Mouse (Mus musculus) v-Abl transformed pro-B cells (cell line): ENCODE data around the gene C330007P06Rik.

Experiments
- in situ Hi-C, 2 experiments: fragments of 400-800 bp; cut with MboI; formaldehyde crosslinking; loops; one replicate each; pipeline ENCODE4 v1.15.1; 2025; ENCODE audit not compliant: unreplicated experiment in 2 of 2

Gene C330007P06Rik

DNA sequence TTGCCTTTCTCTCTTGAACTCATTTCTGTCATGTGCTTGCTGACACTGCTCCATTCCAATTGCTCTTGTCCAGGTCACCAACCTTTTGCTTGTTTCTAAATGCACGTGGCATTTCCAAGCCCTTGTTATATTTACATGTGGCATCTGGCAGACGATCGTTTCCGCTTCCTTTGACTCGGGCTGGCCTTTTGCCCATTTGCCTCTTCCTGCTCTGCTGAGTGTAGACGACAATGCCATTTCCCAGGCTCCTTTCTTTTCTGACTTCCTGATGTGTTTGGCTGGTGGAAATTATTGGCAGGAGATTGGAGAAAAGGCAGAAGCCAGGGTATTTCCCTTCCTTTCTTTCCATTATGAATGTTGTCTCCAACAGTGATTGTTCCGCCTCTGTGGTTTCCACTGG lies 34.5 kb downstream of the C330007P06Rik start:
- in situ Hi-C loops = loop anchor here in 1 of 2 experiments (10.0 kb wide), 1 partner anchor 45 kb away; no protein-coding TSS in a partner anchor

DNA sequence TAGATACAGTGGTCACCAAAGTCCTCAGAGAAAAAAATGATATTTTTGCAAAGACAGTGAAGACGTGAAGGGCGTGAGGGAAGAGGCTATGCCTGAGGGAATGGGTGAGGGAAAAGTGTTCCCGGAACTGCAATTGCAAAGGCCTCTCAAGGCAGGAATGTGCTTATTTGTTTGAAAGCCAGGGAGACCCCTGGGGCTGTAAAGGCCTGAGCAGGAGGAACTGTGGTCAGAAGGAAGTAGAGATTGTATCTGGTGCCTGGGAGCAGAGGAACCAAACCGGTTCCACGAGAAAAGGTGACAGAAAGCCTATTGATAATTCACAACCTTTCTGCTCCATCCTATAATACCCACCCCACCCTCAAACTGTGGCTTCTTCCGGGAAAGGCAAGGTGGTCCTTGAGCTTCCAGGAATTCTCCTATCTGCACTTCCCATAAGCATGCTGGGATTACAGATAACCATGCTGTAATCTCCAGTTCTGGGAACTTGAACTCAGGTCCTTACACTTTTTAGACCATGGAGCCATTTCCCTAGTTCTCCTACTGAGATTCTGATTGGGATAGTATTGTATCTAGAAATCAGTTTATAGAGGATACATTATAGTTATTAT lies 36.7 kb downstream of the C330007P06Rik start:
- in situ Hi-C loops = loop anchor here in 1 of 2 experiments (10.0 kb wide), 1 partner anchor 48 kb away; no protein-coding TSS in a partner anchor

DNA sequence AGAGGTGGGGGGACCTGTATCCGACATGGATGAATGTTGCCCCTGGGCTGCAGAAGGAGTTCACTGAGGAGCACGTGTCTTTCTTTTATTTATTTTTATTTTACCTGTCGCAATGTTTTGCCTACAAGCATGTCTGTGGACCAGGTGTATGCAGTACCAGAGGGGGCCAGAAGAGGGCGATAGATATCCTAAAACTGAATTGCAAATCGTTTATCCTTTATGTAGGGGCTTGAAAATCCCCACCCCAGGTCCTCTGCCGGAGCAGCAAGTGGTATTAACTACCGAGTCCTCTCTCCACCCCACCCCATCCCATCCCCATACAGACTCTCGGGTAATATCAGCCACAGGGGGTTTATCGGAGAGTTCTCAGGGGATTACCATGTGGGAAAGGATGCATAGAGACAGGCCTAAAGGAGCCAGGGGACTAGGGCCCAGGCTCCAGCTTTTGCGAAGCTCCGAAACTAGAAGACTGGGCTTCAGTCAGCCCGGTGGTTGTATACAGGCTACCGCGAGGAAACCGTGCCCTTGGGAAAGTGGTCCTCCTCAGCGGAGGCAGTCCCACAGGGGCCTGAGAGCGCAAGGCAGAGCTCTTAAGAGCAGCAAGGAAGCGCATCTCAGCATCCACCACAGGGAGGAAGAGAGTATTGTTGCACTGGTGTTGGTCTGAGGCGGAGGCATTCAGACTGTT lies 40.4 kb downstream of the C330007P06Rik start:
- in situ Hi-C loops = loop anchor here (5.0 to 10.0 kb wide), 3 partner anchors 49 to 74 kb away; no protein-coding TSS in a partner anchor

DNA sequence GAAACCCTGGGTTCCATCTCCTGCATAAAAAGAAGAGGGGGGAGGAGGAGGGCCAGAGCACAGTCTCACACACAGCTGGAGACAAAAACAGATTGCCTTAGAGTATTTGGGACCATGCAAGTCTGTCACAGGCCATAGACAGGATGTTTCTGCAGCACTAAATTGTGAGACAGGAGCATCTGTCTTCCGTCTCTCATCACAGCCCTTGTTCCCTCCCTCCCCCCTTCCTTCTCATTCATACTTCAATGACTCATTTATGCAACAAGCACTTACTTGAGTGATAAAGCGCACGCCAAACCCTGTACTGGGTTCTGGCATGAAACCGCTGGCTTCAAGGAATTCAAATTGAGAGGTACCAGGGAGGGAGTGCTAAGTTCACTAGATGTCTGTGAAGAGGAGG lies 42.3 kb downstream of the C330007P06Rik start:
- in situ Hi-C loops = loop anchor here (5.0 to 10.0 kb wide), 3 partner anchors 51 to 76 kb away; no protein-coding TSS in a partner anchor

DNA sequence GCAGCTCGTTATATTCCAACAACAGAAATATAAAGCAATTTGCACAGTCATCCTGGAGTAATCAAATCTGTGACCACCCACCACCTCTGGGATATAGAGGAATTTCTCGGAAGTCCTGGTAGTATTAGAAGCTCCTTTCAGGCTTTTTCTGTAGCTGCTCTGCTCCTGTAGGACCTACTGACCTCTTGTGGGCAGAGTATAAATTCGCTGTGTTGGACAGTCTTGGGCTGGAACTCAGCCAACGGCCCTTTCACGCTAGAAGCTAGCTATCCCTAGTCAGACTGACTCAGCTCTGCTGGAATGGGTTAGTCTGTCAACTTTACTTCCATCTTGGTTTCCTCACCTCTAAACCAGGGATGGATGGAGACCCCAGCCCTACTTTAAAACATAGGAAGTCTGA lies 43.6 kb downstream of the C330007P06Rik start:
- in situ Hi-C loops = loop anchor here (5.0 to 10.0 kb wide), 3 partner anchors 52 to 77 kb away; no protein-coding TSS in a partner anchor

DNA sequence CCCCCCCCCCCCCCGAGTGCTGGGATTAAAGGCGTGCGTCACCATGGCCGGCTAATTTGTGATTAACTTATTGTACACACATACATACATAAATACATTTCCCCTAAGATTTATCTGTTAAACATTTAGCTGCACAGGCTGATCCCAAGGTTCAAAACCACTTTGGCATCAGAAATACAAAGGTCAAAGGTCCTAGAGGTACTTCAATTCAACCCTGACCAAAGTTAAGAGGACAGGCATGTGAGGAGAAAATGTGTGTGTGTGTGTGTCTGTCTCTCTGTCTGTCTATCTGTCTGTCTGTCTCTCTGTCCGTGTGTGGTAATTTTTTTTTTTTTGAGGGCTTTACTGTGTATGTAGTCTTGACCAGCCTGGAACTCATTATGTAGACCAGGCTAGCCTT lies 47.0 kb downstream of the C330007P06Rik start:
- in situ Hi-C loops = loop anchor here (5.0 to 10.0 kb wide), 2 partner anchors 182 to 195 kb away; partner anchors contain the start of gene Akap17b (in 1 of the 2)

DNA sequence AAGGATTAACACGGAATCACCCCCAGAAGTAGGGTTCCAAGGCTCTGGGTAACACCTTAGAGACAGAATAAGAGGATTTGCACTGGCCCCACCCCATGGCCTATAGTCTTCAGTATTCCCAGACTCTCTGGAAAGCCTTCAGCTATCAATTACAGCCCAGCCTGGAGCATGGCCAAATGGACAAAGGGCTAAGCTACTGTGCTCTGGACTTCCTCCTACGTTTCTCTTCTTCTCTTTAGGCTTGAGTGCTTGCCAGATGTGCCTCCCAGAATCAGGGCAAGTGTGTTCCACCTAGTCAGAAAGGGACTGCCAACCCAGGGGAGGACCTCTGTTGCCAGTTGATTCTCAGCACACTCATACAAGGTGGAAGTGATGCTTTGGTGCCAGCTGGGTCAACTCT lies 48.9 kb downstream of the C330007P06Rik start:
- in situ Hi-C loops = loop anchor here (5.0 to 10.0 kb wide), 2 partner anchors 180 to 197 kb away; partner anchors contain the start of gene Akap17b (in 1 of the 2)

DNA sequence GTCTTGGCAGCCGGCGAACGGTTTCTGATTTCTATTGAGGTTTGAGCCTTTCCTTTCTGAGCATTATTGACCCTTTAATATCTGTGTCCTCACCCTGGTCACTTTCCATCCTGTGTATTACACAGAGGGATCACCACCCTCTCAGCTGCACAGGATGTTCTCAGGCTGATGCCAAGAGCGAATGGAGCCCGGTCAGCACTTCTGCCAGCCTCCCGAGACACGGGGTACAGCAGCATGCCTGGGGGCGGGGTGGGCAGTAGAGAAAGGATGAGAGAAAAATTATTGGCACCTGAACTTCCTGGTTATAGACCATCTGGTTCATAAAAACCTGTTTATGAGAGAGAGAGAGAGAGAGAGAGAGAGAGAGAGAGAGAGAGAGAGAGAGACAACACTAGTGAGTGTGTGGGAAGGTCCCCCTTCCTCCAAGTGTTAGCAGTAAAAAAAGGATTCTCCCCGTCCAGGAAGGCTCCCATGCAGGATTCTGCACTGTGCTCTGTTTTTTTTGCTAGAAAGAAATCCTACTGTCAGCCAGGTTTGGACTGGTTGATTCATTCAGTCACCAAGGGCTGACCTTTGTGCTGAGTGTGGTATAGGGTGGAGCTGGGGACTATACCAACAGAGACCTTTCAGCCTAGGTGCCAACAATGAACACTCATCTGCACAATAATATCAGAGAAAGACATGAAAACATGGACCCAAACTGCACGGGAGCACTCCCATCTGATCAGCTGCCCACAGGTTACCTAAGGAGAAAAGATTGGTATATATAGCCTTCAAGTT lies 49.8 kb downstream of the C330007P06Rik start:
- in situ Hi-C loops = loop anchor here in 1 of 2 experiments (10.0 kb wide), 1 partner anchor 179 kb away; the partner anchor contains the start of gene Akap17b

DNA sequence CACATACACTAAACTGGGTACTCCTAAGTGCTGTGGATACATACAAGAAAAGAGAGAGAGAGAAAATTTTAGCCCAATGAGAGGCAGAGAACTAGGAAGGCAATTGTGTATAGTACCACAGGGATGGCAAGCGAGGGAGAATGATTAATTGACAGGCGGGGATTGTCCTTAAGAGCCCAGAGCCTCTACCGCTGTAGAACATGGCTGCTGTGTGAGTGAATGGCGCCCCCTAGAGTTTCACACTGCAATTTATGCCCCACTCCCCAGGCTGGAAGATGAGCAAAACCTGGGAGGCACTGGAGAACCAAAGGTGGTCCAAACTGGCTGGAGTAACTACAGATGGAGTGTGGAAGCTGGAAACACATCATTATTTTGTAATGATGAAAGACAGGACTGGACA lies 53.7 kb downstream of the C330007P06Rik start:
- in situ Hi-C loops = loop anchor here in 1 of 2 experiments (10.0 kb wide), 1 partner anchor 175 kb away; the partner anchor contains the start of gene Akap17b

DNA sequence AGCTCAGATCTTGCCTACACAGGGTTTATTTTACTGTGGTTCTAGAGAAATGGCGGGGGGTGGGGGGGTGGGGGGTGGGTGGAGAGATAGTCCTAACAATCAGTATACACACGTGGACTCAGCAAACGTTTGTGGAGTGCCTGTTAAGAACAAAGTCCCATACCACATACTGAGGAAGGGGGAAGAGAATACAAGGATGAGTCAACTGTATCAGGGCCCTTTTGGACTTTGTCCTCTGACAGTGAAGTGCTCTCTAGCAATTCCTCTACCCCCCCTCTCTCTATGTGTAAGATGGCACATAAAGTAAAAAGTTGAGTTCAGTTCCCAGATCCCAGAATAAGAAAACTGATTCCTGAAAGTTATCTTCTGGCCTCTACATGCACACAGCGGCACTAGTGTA lies 54.3 kb downstream of the C330007P06Rik start:
- in situ Hi-C loops = loop anchor here (10.0 kb wide), 2 partner anchors 55 to 285 kb away; no protein-coding TSS in a partner anchor

DNA sequence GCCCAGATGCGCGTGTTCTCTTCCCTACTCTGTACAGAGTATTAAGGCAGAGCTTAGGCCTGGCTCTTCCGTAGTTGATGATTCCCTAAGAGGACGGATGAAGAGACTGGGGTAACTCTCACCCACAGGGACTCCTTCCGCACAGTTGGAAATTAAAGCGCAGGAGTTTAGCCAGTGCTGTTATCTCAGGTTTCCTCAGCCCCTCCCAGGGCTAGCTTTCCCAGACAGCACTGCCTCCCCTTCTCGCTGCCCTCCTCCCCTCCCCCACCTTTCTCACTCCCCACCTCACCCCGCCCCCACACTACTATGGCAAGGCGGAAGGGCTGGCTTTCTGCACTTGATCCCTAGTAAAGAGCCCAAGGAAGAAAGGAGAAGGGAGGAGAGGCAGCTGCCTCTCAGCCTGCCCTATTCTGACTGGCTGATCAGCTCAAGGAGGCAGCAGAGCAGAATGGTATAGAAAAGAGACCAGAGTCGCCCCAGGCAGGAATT lies 56.9 kb downstream of the C330007P06Rik start:
- in situ Hi-C loops = loop anchor here (10.0 kb wide), 2 partner anchors 52 to 282 kb away; no protein-coding TSS in a partner anchor

DNA sequence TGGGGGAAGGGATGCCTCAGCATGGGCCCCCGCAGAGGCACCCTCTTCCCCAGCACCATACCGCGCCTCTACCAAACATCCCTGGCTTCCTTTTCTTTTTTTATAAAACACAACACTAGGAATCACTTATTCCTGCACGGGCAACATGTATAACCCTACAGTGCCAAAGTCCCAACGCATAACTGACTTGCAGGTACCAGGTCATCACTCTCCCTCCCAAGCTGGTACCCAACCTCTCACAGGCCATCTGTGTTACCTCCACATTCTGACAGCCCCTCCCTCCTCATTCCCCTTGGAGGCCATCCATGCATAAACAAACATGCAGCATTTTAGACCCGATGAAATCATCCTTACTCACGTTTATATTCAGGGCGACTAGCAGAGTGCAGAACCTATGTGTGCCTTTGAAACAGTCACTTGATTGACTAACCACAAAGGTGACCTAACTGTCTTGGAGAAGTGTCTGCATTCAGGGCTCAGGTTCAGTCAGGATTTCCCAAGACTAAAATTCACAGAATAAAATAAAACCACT lies 57.5 kb downstream of the C330007P06Rik start:
- in situ Hi-C loops = loop anchor here (10.0 kb wide), 2 partner anchors 52 to 282 kb away; no protein-coding TSS in a partner anchor

DNA sequence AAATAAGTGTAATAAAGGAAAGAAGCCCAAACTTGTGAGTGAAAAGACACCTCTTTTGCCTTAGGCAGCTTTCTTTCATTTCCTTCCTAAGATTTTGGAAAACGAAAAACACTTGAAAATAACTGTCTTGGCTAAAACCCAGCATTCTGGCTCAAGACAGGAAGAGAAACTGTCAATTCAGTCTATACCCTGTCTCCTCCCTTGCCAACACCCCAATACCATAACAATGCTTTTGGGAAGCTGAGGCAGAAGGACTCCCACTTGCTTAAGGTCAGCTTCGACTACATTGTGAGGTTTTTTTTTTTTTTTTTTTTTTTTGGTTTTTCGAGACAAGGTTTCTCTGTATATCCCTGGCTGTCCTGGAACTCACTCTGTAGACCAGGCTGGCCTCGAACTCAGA lies 58.5 kb downstream of the C330007P06Rik start:
- in situ Hi-C loops = loop anchor here (10.0 kb wide), 2 partner anchors 51 to 281 kb away; no protein-coding TSS in a partner anchor

DNA sequence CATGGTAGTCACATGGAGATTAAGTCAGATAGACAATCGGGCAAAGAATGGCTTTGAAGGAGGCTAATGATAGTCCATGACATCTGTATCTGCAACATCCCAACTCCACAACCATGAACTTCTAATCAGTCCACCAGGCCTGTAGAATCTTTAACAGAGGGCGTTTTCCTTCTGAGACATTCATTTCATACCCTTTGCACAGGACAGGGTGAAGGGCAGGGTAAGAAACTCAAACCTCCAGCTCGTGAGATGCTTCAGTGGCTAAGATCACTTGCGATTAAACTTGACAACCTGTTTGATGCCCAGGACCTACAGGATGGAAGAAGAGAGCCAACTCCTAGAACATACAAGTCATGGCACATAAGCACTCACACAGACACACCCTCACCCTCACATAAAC lies 58.9 kb downstream of the C330007P06Rik start:
- in situ Hi-C loops = loop anchor here (10.0 kb wide), 2 partner anchors 50 to 280 kb away; no protein-coding TSS in a partner anchor

DNA sequence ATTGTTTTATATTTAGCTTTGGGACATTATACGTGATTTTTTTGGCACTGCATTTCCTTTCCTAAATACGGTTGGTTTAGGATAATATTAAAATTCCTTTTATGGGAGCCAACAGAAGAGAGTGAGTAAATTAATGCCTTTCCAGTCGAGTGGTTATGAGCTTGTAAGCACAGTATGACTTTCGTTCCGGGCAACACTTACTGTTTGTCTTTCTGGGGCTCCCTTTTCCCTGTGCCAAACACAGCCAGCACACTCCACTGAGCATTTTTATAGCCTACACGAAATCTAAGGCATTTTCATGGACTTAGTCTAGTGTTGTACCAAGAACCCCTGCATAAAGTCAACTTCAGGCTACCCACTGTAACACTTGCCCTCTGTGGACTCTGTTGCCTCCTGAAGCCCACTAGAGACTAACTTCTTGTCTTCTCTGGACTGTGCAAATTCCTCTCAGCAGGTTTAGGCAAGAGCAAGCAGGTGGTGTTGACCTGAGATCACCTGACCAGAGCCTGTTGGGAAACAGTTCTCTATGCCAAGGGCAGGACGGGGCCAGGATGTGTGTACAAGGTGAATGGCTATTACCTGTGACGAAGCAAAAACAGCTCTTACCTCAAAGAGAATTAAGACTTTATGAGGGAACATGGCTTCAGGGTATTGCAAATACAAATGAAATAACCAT lies 59.6 kb downstream of the C330007P06Rik start:
- in situ Hi-C loops = loop anchor here (5.0 to 10.0 kb wide), 3 partner anchors 49 to 279 kb away; no protein-coding TSS in a partner anchor

DNA sequence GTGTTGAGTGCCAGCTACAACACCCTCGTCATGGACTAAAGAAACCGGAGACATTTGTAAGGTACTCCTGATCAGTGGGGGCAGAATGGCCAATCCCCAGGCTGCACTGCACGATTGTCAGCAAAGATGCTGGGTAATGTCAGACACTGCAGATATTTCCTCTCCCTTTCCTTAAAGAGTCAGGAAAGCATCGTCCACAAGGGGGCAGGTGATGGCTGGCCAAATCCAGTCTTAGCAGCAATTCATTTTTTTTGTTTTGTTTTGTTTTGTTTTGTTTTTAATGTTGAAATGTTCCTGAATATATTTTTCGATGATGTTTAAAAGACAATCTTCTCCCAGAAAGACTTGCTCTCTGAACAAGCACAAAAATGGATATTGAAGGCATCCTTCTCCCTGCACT lies 62.5 kb downstream of the C330007P06Rik start:
- in situ Hi-C loops = loop anchor here (5.0 to 10.0 kb wide), 3 partner anchors 47 to 277 kb away; no protein-coding TSS in a partner anchor

DNA sequence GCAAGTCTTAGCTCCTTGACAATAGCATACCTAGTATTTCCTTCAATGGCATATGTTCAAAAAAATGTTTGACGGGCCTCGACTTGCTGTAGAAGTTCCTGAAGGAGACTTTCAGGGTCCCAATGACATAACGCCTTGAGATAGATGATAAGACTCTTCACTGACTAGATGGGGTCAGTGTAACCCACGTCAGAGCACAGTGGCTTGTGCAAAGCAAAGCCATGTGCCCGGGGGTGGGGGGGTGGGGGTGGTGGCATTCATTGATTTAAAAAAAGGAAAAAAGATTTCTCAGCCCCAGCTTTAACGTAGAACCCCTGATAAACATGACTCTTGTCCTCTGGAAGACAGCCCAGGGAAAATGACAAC lies 65.6 kb downstream of the C330007P06Rik start:
- in situ Hi-C loops = no loop called here

DNA sequence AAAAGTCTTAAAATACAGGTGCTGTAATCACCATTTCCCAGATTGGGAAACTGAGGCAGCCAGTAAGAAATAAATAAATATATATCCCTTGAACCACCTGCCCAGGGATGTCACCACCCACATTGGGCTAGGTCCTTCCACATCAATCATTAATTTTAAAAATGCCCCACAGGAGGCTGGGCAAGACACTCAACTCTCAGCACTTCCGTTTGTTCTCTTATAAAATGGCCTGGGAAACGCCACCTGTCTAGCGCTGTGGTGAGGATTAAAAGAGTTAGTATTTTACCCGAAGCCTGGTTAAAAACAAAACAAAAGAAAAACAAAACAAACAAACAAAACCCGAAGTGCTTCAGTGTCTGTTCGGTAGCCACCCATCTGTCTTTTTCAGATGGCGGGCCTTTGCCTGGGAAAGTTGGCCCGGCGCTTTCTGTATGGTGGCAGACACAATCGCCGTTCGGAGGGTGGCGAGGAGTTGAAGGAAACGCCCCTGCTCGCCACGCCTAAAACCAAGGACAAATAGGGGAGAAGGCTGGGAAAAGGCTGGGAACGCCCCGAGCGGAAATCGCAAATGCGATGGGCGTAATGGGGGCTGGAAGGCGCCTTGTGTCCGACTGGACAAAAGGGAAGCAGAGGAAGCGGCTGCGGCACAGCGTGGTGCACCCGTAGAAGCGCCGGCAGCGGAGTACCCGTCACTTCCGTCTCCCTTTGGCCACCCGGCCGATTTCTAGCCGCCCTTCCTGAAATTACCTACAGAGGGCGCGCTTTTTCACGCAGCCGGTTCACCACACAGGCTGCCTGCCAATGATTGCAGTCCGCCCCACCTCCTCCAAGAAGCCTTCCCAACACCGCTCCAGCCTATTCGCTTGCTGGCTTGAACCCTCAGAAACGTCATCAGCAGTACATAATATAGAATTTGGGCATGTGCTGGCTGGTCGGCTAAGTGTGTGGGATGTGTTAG lies 66.3 kb downstream of the C330007P06Rik start:
- in situ Hi-C loops = no loop called here
